Mouse (Mus musculus) spleen, adult 2 months (tissue): ENCODE results near the gene Tceal8.

Experiments
- CTCF ChIP-seq: fragments of 200-500 bp; IDR thresholded peaks from 2 replicates; pipeline ENCODE4 v1.5.1; 2011; ENCODE audit warnings: mild to moderate bottlenecking, inconsistent platforms; ENCODE audit not compliant: insufficient read depth, insufficient read length, insufficient replicate concordance; ENCODE audit errors: extremely low read depth
- POLR2A ChIP-seq: fragments of 200-500 bp; IDR thresholded peaks from 2 replicates; pipeline ENCODE4 v1.6.1; 2011; ENCODE audit warnings: low read depth, low read length, inconsistent platforms

- TF ChIP-seq CTCF (no peak), POLR2A (no peak)
Observed at GRCm38 (mm10) chrX:136204406-136204805, 32.3 kb upstream of the Tceal8 start.
